Mouse (Mus musculus) C2C12 (cell line): ENCODE measurements around the gene Pgm5. TPM values are rescaled to one million over a fixed set of nuclear protein-coding genes. Genes with fewer than 3 reads are reported as not detected.
"Not testable (repeated sequence)": the region's sequence is repeated elsewhere in the genome, so short reads cannot be mapped to it uniquely, and the experiment has no call there.

Experiments used
- H3K27me3 ChIP-seq: one replicate; pipeline ENCODE4 v1.6.1; 2011; ENCODE audit not compliant: control insufficient read depth, insufficient read depth, insufficient read length
- H3K36me3 ChIP-seq: one replicate; pipeline ENCODE4 v1.6.1; 2011; ENCODE audit not compliant: control insufficient read depth, insufficient read depth
- H3K4me3 ChIP-seq: one replicate; pipeline ENCODE4 v1.5.1; 2011; ENCODE audit warnings: mild to moderate bottlenecking, control low read depth; ENCODE audit not compliant: poor library complexity, insufficient read depth, severe bottlenecking
- H3K79me2 ChIP-seq: one replicate; pipeline ENCODE4 v1.6.1; 2011; ENCODE audit not compliant: control insufficient read depth, insufficient read depth
- H3K79me3 ChIP-seq: one replicate; pipeline ENCODE4 v1.6.1; 2011; ENCODE audit warnings: low read depth, control low read depth
- H3ac ChIP-seq: one replicate; pipeline ENCODE3; 2011; ENCODE audit warnings: low read depth; ENCODE audit not compliant: control insufficient read depth, insufficient read length
- CEBPB ChIP-seq: IDR thresholded peaks from one replicate; pipeline ENCODE4 v1.6.1; 2011; ENCODE audit warnings: low read depth, mild to moderate bottlenecking, control low read depth, moderate library complexity
- CTCF ChIP-seq: IDR thresholded peaks from one replicate; pipeline ENCODE4 v1.5.1; 2011; ENCODE audit not compliant: control insufficient read depth, insufficient read depth, insufficient read length
- FOSL1 ChIP-seq: IDR thresholded peaks from one replicate; pipeline ENCODE4 v1.8.0; 2011; ENCODE audit warnings: mild to moderate bottlenecking, low read length; ENCODE audit not compliant: poor library complexity, insufficient read depth, severe bottlenecking
- MAX ChIP-seq: IDR thresholded peaks from one replicate; pipeline ENCODE4 v1.6.1; 2011; ENCODE audit warnings: mild to moderate bottlenecking, control low read depth
- MYOD1 ChIP-seq: IDR thresholded peaks from one replicate; pipeline ENCODE4 v1.6.1; 2011; ENCODE audit warnings: low read depth; ENCODE audit not compliant: control insufficient read depth, insufficient read length
- MYOG ChIP-seq: IDR thresholded peaks from one replicate; pipeline ENCODE4 v1.6.1; 2011; ENCODE audit not compliant: control insufficient read depth, insufficient read length; ENCODE audit errors: extremely low read depth
- USF1 ChIP-seq: IDR thresholded peaks from one replicate; pipeline ENCODE4 v1.6.1; 2011; ENCODE audit warnings: low read depth, mild to moderate bottlenecking, control low read depth, moderate library complexity
- polyA plus RNA-seq: library from polyadenylated mRNA; unstranded; fragments of >200 nt; fragmentation: generic; extraction: Trizol; gene quantifications from one replicate; pipeline ENCODE4 v1.2.1, GENCODE M21; 2012; ENCODE audit warnings: missing spikeins

The Pgm5 gene
- polyA plus RNA-seq, 1 experiment = 0.05 TPM

DNA sequence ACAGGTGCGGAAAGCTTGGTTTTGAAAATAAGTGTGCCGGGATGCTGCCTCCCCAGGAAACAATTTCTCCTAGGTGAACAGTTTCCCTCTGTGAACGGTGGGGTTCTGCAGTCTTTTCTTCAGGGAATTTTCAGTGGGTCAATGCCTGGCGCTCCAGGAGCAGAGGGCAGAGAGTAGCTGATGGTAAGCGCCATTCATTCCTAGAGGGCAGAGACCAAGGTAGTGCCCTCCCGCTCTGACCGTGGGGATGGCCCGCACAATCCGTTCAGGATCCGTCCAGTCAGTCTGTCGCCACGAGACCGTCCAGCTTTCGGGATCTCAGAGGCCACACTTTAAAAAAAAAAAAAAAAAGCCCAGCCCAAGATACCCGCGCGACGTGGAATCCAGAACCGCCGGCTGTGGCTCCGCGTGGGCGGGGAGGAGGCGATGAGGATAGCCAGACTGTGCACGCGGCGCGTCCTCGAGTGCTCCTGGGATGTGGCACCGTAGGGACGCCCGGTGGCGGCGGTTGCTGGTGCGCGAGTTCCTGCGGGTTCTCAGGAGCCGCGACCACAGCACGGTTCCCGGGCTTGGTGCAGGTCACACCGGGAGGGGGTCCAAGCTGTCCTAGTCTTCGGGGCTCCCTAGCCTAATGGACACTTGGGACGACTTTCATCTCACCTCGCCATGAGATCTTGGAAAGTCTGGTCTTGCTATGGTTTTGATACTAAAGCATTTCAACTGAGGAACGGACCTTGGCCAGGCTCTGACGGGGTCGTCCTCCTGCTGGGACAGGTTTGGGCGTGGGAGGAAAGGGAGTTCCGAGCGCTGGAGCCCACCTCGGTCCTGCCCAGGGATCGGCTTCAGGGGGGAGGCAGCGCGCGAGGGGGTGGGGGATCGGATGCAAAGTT lies 35.6 kb upstream of the Pgm5 start:
- peaks cover 50% of the 10 kb centered on the region for H3K27me3 ChIP-seq
- no peak overlapping the region for H3ac ChIP-seq
- H3K4me3 ChIP-seq = no peak overlapping the region
- H3K79me2 ChIP-seq = no peaks in the 10 kb centered on the region
- H3K79me3 ChIP-seq = no peaks in the 10 kb centered on the region
- no peak for TF ChIP-seq MYOD1
- no peak for TF ChIP-seq MAX
- TF ChIP-seq CTCF = no peak
- no peak for TF ChIP-seq CEBPB
- TF ChIP-seq FOSL1 = no peak
- no peak for TF ChIP-seq MYOG
- TF ChIP-seq USF1 = no peak
- H3K36me3 ChIP-seq = no peaks in the 10 kb centered on the region

DNA sequence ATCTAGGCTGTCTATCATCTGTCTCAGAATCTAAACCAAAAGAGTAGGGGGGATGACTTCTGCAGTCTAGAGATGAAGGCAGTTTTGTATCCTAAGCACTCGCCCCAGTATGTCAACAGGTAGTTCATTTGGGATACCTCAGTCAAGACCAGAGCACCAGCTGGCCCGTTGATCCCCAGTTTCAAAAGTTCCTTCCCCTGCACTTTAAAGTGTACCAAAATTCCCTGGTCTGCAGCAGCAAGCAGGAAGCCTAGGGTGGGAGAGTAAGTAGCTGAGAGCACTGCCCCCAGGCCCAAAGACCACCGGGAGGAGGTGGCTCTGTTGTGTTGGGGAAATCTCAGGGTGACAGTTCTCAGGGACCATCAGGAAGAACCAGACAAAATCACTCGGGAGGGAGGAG lies 34.9 kb upstream of the Pgm5 start:
- H3K79me3 ChIP-seq = no peaks in the 10 kb centered on the region
- no peaks in the 10 kb centered on the region for H3K79me2 ChIP-seq
- no peaks in the 10 kb centered on the region for H3K36me3 ChIP-seq
- peaks cover 43% of the 10 kb centered on the region for H3K27me3 ChIP-seq
- TF ChIP-seq CTCF = no peak
- no peak for TF ChIP-seq FOSL1
- TF ChIP-seq USF1 = no peak
- no peak for TF ChIP-seq MYOG
- TF ChIP-seq MAX = no peak
- no peak for TF ChIP-seq CEBPB
- TF ChIP-seq MYOD1 = no peak
- no peak overlapping the region for H3ac ChIP-seq
- H3K4me3 ChIP-seq = no peak overlapping the region

DNA sequence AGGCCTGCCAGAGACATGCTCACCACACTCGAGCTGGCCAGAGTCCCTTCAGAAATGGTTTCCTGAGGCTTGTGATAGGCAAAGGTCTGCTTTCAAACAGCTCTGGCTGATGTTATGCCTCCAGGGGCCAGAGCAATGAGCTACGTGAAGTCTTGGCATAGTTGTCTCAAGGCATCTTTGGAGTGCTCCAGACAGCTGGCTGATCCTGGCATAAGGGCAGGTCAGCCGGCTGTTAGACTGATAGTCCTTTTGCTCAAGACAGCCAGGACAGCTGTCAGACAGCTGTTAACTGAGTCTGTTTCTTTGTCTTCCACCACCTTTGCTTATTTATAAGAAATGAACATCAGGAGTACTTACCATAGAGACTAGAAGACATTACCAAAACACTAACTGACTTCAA lies 25.2 kb upstream of the Pgm5 start:
- H3K27me3 ChIP-seq = peaks cover 37% of the 10 kb centered on the region
- no peaks in the 10 kb centered on the region for H3K79me2 ChIP-seq
- H3K4me3 ChIP-seq = no peak overlapping the region
- no peaks in the 10 kb centered on the region for H3K36me3 ChIP-seq
- no peak overlapping the region for H3ac ChIP-seq
- no peaks in the 10 kb centered on the region for H3K79me3 ChIP-seq
- no peak for TF ChIP-seq MYOD1
- TF ChIP-seq MAX = no peak
- TF ChIP-seq MYOG = no peak
- no peak for TF ChIP-seq CTCF
- TF ChIP-seq FOSL1 = no peak

DNA sequence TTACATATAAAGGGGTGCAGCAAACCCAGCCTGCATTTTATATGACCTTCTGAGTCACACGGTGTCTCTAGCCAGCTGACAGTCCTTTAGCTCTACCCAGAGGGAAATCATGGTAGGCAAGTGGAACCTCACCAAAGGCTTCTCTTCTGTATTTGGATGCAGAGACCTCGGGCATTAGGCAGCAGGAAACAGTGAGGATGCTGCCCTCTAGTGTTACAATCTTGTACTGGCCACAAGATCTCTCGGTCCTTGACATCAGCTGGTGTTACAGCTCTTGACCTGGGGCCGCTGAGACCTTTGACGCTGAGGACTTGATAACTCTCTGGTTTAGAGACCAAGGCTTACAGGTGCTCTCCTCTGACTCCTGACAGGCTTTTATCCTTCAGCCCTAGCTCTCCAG lies 23.8 kb upstream of the Pgm5 start:
- Histone ChIP-seq H3K36me3 (no peaks in the 10 kb centered on the region), H3K79me2 (no peaks in the 10 kb centered on the region), H3K79me3 (no peaks in the 10 kb centered on the region), H3K27me3 (peaks cover 37% of the 10 kb centered on the region), H3ac (no peak overlapping the region), H3K4me3 (no peak overlapping the region)
- TF ChIP-seq CTCF (peak; percentile 43), MAX (no peak)

DNA sequence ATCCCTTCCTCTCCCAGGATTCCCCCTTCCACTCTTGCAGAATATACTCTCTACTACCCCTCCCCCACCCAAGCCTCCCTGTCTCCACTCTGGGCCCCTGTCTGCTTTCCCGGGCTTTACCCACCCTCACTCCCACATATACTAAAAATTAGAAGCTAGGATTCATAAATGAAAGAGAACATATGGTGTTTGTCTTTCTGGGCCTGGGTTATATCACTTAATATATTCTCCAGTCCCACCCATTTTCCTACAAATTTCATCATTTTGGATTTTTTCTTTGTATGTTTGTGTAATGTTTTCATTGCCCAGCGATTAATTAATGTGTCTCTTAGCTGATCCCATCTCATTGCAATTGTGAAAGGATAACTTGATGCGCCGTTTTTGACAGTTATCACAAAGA lies 19.6 kb upstream of the Pgm5 start:
- H3K27me3 ChIP-seq = peaks cover 18% of the 10 kb centered on the region
- no peaks in the 10 kb centered on the region for H3K79me2 ChIP-seq
- no peak overlapping the region for H3ac ChIP-seq
- no peak overlapping the region for H3K4me3 ChIP-seq
- no peak for TF ChIP-seq CTCF
- no peak for TF ChIP-seq MYOD1
- no peak for TF ChIP-seq MAX
- TF ChIP-seq CEBPB = no peak
- no peak for TF ChIP-seq MYOG
- no peak for TF ChIP-seq USF1
- TF ChIP-seq FOSL1 = no peak
- no peaks in the 10 kb centered on the region for H3K36me3 ChIP-seq
- H3K79me3 ChIP-seq = no peaks in the 10 kb centered on the region

DNA sequence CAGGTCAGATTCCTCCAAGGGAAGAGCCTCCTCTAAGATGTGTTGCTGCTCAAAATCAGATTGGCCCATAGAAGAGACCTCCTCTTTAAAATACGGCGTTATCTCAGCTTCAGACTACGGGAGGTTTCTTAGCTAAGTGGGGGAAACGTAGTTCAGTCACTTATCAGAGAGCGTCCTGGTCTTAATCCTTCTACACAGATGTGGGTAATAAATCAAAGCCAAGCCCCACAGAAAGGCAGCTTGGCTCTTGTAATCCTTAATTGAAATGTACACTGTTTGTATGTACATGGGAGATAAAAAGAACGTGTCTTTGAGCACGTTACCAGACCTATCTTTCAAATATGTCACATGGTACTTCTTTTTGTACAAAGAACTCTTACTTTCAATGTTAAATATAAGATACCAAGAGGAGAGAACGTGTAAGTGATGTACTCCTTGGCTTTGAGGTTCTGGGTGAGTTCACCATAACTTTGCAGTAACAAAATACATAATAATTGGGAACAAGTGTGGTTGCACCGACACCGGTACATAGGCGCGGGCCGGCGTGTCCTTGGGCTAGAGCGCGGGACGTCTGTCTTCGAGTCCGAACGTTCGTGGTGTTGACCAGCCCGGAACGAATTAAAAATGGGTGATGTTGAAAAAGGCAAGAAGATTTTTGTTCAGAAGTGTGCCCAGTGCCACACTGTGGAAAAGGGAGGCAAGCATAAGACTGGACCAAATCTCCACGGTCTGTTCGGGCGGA lies 13.6 kb upstream of the Pgm5 start, which contains the start of gene Gm10053:
Gene Gm10053, plus strand, starts transcription at position 558 of the 742 bp plus-strand sequence.
- H3K27me3 ChIP-seq, H3K79me2 ChIP-seq, H3K79me3 ChIP-seq, H3ac ChIP-seq, H3K4me3 ChIP-seq, H3K36me3 ChIP-seq: not testable (repeated sequence)
